Mouse (Mus musculus): ENCODE results near the gene Hopx.
"Not testable (repeated sequence)": the region's sequence is repeated elsewhere in the genome, so short reads cannot be mapped to it uniquely, and the experiment has no call there.

Gene Hopx

GRCm38 (mm10) chr5:77100691-77101090, 14.2 kb downstream of the Hopx start:
- DNase-seq (ENCODE audit: extremely low spot score) = no peak

GRCm38 (mm10) chr5:77099997-77100380, 14.9 kb downstream of the Hopx start:
- DNase-seq (ENCODE audit: extremely low spot score) = no peak

- DNase-seq (ENCODE audit: extremely low spot score) = peak; percentile 54
These were observed 15.5 kb downstream of the Hopx start for GRCm38 (mm10) chr5:77099317-77099996.

GRCm38 (mm10) chr5:77098874-77099273, 16.0 kb downstream of the Hopx start:
- no peak for DNase-seq (ENCODE audit: extremely low spot score)

- DNase-seq (ENCODE audit: extremely low spot score) = no peak
These were observed 17.2 kb downstream of the Hopx start for GRCm38 (mm10) chr5:77097686-77098085.

GRCm38 (mm10) chr5:77096194-77096593, 18.7 kb downstream of the Hopx start:
- DNase-seq (ENCODE audit: extremely low spot score) = not testable (repeated sequence)

- peak; percentile 63 for DNase-seq (ENCODE audit: extremely low spot score)
These were observed 20.1 kb downstream of the Hopx start for GRCm38 (mm10) chr5:77094510-77095491.

GRCm38 (mm10) chr5:77093961-77094360, 21.0 kb downstream of the Hopx start:
- no peak for DNase-seq (ENCODE audit: extremely low spot score)

- no peak for DNase-seq (ENCODE audit: extremely low spot score)
These were observed 22.4 kb downstream of the Hopx start for GRCm38 (mm10) chr5:77092531-77092930.

GRCm38 (mm10) chr5:77091923-77092322, 23.0 kb downstream of the Hopx start:
- no peak for DNase-seq (ENCODE audit: extremely low spot score)

GRCm38 (mm10) chr5:77090521-77091096, 24.3 kb downstream of the Hopx start:
- no peak for DNase-seq (ENCODE audit: extremely low spot score)

GRCm38 (mm10) chr5:77089901-77090300, 25.0 kb downstream of the Hopx start:
- no peak for DNase-seq (ENCODE audit: extremely low spot score)

GRCm38 (mm10) chr5:77089294-77089693, 25.6 kb downstream of the Hopx start:
- DNase-seq (ENCODE audit: extremely low spot score) = peak; percentile 69

GRCm38 (mm10) chr5:77087122-77087521, 27.8 kb downstream of the Hopx start:
- no peak for DNase-seq (ENCODE audit: extremely low spot score)

GRCm38 (mm10) chr5:77086541-77086940, 28.4 kb downstream of the Hopx start:
- DNase-seq (ENCODE audit: extremely low spot score) = no peak

GRCm38 (mm10) chr5:77085753-77086450, 29.0 kb downstream of the Hopx start:
- no peak for DNase-seq (ENCODE audit: extremely low spot score)

- no peak for DNase-seq (ENCODE audit: extremely low spot score)
These were observed 30.5 kb downstream of the Hopx start for GRCm38 (mm10) chr5:77084418-77084817.

- no peak for DNase-seq (ENCODE audit: extremely low spot score)
These were observed 32.2 kb downstream of the Hopx start for GRCm38 (mm10) chr5:77082735-77083134.

- no peak for DNase-seq (ENCODE audit: extremely low spot score)
These were observed 34.2 kb downstream of the Hopx start for GRCm38 (mm10) chr5:77080761-77081160.

GRCm38 (mm10) chr5:77075951-77076350, 39.0 kb downstream of the Hopx start:
- no peak for DNase-seq (ENCODE audit: extremely low spot score)

- no peak for DNase-seq (ENCODE audit: extremely low spot score)
These were observed 40.0 kb downstream of the Hopx start for GRCm38 (mm10) chr5:77074914-77075313.

- DNase-seq (ENCODE audit: extremely low spot score) = no peak
These were observed 41.1 kb downstream of the Hopx start for GRCm38 (mm10) chr5:77073794-77074193.
